Mouse (Mus musculus): ENCODE results near the gene Shc1.

Gene Shc1

DNA sequence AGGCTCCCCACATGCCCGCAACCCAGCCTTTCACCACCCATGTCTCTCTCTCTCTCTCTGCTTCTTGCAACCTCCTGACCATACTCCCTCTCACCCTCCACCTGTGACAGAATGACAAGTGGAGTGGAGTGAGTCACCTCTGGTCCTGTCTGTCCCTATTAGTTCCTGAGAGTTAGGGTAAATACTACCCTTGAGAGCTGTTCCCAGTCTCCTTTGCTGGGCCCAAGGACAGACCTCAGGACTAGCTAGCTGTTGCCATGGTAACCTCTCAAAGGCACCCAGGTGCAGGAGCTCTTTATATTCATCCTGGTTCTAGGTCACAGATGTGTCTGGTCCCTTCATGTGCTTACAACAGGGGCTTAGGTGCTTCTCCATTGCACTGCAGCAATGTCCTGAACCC lies 33.7 kb downstream of the Shc1 start:
- DNase-seq, result no peak

DNA sequence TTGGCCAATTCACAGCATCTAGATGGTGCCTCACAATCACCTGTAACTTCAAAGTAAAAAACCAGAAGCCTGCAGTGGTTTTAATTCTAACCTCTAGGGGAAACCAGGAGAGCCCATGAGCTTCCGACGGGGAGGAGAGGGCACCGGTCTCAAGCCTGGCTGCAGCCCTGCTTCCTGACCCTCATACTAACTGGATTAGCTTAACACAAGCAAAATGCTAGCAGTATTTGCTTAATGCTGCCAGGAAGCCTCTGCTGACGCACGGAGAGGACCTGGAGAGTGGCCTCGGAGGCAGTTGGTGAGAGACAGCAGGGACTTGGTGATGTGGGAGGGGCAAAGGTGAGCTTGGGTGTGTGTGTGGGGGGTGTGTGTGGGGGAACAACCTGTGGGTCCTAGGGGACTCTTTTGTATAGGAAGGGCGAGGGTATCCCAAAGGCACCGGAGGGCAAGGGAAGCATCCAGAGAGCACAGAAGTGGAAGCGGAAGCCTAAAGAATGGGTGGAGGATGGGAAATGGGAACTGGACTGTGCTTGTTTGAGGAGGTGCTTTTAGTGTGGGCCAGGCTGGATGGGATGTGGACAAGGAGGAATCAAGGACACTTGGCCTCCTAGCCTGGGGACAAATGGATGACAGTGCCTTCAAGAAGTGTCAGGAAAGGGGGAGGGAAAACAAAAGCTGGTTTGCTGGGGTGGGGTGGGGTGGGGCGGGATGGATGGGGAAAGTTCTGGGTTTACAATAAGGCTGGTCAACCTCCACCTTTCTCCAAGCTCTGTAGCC lies 36.3 kb downstream of the Shc1 start, which contains the start of gene Pmvk:
TSS of gene Pmvk (plus strand) at position 141 of the 777 bp plus-strand sequence.
- DNase-seq, result no peak

DNA sequence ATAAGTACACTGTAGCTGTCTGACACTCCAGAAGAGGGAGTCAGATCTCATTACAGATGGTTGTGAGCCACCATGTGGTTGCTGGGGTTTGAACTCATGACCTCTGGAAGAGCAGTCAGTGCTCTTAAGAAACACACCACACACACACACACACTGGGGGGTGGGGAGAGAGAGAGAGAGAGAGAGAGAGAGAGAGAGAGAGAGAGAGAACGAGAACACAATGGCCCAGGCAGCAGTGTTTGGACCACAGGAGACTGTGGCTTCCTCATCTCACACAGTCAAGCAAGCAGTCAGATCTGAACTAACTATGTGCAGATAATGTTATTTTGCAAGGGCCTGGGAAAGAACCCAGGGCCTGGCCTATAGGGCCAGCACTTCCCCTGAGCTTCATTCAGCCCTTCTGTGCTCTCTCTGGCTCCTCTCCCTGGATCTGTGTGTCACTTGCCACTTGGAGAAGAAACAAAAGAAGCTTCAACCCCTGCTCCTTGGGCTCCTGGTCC lies 37.6 kb downstream of the Shc1 start:
- DNase-seq, result no peak

DNA sequence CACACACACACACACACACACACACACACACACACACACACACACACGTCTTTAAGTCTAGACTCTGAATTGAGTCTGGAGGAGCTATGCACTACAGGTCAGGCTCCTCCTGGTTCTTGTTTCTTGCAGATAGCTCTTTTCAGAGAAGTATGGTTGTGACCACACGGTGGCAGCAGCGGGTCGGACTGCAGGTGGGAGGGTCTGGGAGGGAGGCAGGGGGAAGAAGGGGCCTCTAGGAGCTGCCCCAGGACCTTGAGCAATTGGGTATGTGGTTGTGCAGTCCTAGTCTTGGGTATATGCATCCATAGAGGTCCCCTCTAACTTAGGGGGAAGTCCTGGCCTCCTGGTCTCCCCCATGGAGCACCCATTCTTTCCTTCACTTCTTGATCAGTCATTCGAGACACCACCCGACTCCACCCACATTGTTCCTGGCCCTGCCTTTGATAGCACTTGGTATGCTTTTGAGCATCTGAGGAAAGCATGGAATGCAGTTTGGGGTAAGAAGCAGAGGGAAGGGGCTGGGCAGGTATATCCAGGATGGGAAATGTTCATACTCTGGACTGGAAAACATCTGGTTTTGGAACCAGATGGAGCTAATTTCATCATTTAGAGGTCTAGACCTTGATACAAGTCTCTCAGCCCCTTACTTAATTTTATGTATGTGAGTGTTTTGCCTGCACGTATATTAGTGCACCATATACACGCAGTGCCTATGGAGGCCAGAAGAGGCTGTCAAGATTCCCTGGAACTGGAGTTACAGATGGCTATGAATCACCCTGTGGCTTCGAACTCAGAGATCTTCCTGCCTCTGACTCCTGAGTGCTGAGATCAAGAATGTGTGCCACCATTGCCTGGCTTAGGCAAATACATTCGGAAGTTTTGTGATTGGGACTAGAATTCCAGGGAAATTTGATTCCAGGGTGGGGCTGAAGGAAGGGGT lies 38.8 kb downstream of the Shc1 start:
- DNase-seq, result peak; percentile 76 to 77

DNA sequence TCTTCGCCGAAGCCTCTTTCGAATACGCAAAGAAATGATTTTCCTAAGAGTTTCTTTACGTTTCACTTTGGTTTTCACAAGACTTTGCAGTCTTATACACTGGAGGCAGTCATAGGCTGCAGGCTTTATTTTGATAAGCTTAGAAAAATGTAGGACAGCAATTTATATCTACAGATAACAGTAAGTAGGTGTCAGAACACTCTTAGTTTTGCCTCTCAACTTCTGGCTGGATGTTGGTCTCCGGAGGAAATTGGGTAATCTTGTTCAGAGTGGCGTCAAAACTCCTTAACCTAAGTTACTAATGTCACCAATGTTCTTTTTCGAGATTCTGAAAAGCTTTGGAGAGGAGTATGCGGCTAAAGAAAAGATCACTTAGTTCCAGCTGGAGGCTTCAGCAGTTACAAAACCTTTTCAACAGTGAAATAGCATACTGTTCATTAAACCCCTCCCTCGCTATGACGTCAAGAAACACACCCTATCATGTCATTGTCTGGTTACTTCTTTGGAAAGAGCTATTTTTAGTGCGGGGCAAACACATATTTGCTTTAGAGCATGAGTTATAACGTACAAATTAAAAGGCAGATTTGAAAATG lies 40.2 kb downstream of the Shc1 start:
- no peak for DNase-seq

DNA sequence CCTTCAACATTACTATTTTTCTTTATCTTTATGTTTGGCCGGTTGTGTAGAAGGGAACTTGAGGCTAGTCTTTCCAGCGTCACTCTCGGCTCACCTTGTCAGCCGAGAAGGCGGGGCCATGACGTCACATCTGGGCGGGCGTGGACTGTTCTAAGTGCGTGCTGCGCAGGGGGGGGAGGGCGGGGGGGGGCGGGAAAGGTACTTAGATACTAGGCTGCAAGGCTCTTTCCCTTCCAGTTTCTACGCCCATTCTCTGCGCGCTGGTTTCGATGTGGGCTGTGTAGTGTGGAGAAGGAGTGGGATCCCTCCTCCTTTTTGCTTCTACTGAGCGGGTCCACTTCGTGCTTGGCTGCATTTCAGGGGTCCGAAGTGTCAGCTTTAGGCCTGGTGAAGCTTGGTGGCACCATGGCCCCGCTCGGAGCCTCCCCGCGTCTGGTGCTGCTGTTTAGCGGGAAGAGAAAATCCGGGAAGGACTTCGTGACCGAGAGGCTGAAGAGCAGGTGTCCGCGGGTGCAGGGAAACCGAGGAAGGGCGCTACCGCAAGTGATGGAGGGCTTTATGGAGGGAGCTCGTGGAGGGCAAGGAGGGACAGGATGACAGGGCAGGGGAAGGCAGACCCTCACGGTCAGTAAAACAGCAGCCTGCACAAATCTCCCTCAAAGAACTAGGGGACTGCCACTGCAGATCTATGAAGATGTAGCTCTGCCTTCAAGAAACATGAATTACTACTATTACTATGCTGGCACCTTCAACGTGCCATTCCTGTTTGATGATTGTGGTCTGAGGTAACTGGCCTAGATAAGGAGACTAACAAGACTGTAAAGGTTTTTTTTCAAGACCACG lies 40.9 kb downstream of the Shc1 start:
- DNase-seq, result peak; percentile 98 to 99

DNA sequence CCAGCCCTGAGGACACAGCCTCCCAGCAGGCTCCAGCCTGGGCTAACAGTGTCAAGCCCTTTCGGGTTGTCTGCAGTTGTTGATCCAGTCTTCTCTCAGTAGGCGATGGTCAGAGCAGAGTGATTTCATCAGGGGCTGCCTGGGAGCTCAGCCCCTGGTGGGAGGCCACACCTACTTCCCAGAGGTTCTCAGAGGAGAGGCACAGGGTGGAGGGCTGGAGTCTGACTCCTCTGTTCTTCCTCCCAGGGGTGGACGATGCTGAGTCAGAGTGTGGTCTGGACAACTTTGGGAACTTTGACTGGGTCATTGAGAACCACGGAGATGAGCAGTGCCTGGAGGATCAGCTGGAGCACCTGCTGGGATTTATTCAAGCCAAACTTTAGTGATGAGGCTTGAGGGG lies 50.0 kb downstream of the Shc1 start:
- no peak for DNase-seq

DNA sequence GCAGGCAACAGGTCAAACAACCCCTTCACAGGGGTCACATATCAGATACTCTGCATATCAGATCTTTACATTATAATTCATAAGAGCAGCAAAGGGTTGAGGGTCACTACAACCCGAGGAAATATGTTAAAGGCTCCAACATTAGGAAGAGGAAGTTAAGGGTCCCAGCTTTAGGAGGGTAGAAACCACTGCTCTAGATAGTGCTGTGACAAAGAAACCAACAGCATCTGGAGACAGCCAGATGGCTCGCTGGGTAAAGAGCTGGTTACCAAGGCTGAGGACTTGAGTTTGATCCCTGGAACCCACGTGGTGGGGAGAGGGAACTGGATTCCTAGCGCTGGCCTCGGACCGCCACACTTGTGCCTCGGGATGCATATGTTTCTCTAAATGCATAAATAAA lies 54.0 kb downstream of the Shc1 start:
- no peak for DNase-seq

DNA sequence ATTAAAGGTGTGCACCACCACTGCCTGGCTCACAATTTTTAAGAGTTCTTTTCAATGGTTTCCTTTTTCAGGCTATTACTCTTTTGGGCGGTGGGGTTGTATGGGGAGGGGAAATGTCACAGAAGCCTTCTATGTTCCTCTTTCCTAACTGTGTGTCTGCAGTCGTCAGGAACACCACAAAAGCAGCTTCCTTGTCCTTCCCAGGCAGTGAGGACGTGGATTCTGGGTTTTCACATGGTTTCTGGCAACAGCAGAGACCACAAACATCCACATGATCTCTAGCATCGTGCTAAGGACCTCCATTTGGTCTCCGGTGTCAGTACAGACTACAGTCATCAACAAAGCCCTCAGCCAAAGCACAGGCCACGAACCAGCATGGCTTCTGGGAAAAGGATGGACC lies 55.6 kb downstream of the Shc1 start:
- no peak for DNase-seq

DNA sequence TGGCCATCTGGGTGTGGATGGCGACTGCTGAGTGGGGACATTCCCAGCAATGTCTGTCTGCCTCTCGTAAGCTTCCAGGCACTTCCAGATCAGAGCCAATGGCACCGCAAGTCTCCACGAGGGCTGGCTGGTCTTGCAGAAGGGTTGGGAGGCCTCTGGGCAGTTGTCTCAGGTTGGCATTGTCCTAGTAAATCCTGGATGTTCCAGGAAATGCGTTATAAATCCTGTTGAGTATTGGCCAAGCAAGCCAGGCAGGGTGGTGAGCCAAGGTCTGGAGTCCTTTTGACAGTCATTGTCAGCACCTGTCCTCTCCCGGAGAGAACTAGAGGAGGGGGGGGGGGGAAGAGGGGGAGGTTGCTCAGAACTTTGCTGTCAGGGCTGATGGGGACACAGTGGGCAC lies 60.8 kb downstream of the Shc1 start:
- no peak for DNase-seq
